ENCODE assay signal across 8 mouse cellular contexts in genomic region chr10:88426158-88426816, GRCm38 (mm10). TPM values are rescaled to one million over a fixed set of nuclear protein-coding genes. Genes with fewer than 3 reads are reported as not detected.
DNase-seq lines count a peak whose midpoint lies in the region; ATAC-seq lines count a peak whose summit lies in the region.

No protein-coding gene starts in this region.

- no peaks in the 10 kb centered on the region for H3K4me1 ChIP-seq in embryonic facial prominence, embryonic 10.5 days
- H3K4me1 ChIP-seq in hindbrain, embryonic 14.5 days (replicated peaks; ENCODE audit: control insufficient read depth, insufficient read depth, low read length), result no peaks in the 10 kb centered on the region
- H3K4me1 ChIP-seq in midbrain, embryonic 13.5 days (replicated peaks), result no peaks in the 10 kb centered on the region
- no peaks in the 10 kb centered on the region for H3K4me1 ChIP-seq in stomach, embryonic 16.5 days (ENCODE audit: control insufficient read depth, insufficient read depth, low read length)

- no peak overlapping the region for H3K4me3 ChIP-seq in embryonic facial prominence, embryonic 10.5 days
- no peak overlapping the region for H3K4me3 ChIP-seq in hindbrain, embryonic 14.5 days (replicated peaks; ENCODE audit: low read length)
- H3K4me3 ChIP-seq in midbrain, embryonic 13.5 days (replicated peaks), result no peak overlapping the region
- H3K4me3 ChIP-seq in stomach, embryonic 16.5 days (replicated peaks; ENCODE audit: low read length), result no peak overlapping the region

- ATAC-seq in hindbrain, embryonic 14.5 days (ENCODE audit: low FRiP score), result peak; percentile 86; the same call in 1 of the 2 replicates
- peak; percentile 77 for ATAC-seq in midbrain, embryonic 13.5 days
- peak; percentile 29; the same call in 1 of the 2 replicates for ATAC-seq in stomach, embryonic 16.5 days (ENCODE audit: insufficient read depth, low FRiP score)

- peak; percentile 65 for DNase-seq in right cerebral cortex, adult 18-20 months
- no peak for DNase-seq in right cerebral cortex, postnatal 36 days (ENCODE audit: low spot score in 2 of 2)
- peak; percentile 79 for DNase-seq in adrenal gland, postnatal 14 days
- peak; percentile 36 for DNase-seq in embryonic facial prominence, embryonic 10.5 days (ENCODE audit: low spot score)
- DNase-seq in hindbrain, embryonic 14.5 days (ENCODE audit: low spot score), result peak; percentile 89
- DNase-seq in left cerebral cortex, adult 18-20 months (ENCODE audit: low spot score in 2 of 2), result peak; percentile 60 to 70

- no peak overlapping the region for H3K4me2 ChIP-seq in hindbrain, embryonic 14.5 days (replicated peaks)
- H3K4me2 ChIP-seq in midbrain, embryonic 13.5 days (replicated peaks), result no peak overlapping the region
- no peak overlapping the region for H3K4me2 ChIP-seq in stomach, embryonic 16.5 days (ENCODE audit: low read depth, low read length)

- H3K27me3 ChIP-seq in embryonic facial prominence, embryonic 10.5 days (replicated peaks; ENCODE audit: low read depth, poor library complexity, severe bottlenecking), result no peaks in the 10 kb centered on the region
- H3K27me3 ChIP-seq in hindbrain, embryonic 14.5 days (ENCODE audit: control insufficient read depth, insufficient read depth, low read length), result no peaks in the 10 kb centered on the region
- H3K27me3 ChIP-seq in midbrain, embryonic 13.5 days, result no peaks in the 10 kb centered on the region
- no peaks in the 10 kb centered on the region for H3K27me3 ChIP-seq in stomach, embryonic 16.5 days (ENCODE audit: control insufficient read depth, insufficient read depth, low read length)

- 88% methylated on average over 2 of the region's 2 CpGs for WGBS in embryonic facial prominence, embryonic 10.5 days
- 92% methylated on average over 2 of the region's 2 CpGs for WGBS in hindbrain, embryonic 14.5 days
- 96% methylated on average over 2 of the region's 2 CpGs for WGBS in midbrain, embryonic 13.5 days
- 90% methylated on average over 2 of the region's 2 CpGs for WGBS in stomach, embryonic 16.5 days

- peaks cover 22% of the 10 kb centered on the region for H3K36me3 ChIP-seq in embryonic facial prominence, embryonic 10.5 days (replicated peaks)
- peaks cover 31% of the 10 kb centered on the region for H3K36me3 ChIP-seq in hindbrain, embryonic 14.5 days (replicated peaks; ENCODE audit: control insufficient read depth, insufficient read depth)
- H3K36me3 ChIP-seq in midbrain, embryonic 13.5 days, result peaks cover 44% of the 10 kb centered on the region
- peaks cover 5% of the 10 kb centered on the region; the same call in 1 of the 2 replicates for H3K36me3 ChIP-seq in stomach, embryonic 16.5 days (ENCODE audit: control insufficient read depth, insufficient read depth, low read length)

- no peak overlapping the region for H3K9ac ChIP-seq in hindbrain, embryonic 14.5 days
- H3K9ac ChIP-seq in midbrain, embryonic 13.5 days (replicated peaks), result no peak overlapping the region
- H3K9ac ChIP-seq in stomach, embryonic 16.5 days (ENCODE audit: low read length), result no peak overlapping the region

- H3K27ac ChIP-seq in embryonic facial prominence, embryonic 10.5 days (replicated peaks), result no peak overlapping the region
- no peak overlapping the region for H3K27ac ChIP-seq in hindbrain, embryonic 14.5 days
- no peak overlapping the region for H3K27ac ChIP-seq in midbrain, embryonic 13.5 days
- H3K27ac ChIP-seq in stomach, embryonic 16.5 days (ENCODE audit: low read length), result no peak overlapping the region

- no peaks in the 10 kb centered on the region for H3K9me3 ChIP-seq in embryonic facial prominence, embryonic 10.5 days
- H3K9me3 ChIP-seq in hindbrain, embryonic 14.5 days (ENCODE audit: control insufficient read depth, low read length), result no peaks in the 10 kb centered on the region
- no peaks in the 10 kb centered on the region for H3K9me3 ChIP-seq in midbrain, embryonic 13.5 days
- no peaks in the 10 kb centered on the region for H3K9me3 ChIP-seq in stomach, embryonic 16.5 days (replicated peaks; ENCODE audit: control insufficient read depth, low read length)

RNA-seq across cellular contexts. Expression of gene Sycp3, which starts 33.1 kb away (rescaled TPM):
- total RNA-seq in adrenal gland, postnatal 14 days (2021), result 0.85 and 1.8 TPM in 2 replicates
- 0.26 TPM in 1 of 2 replicates, not detected in the other for polyA plus RNA-seq in embryonic facial prominence, embryonic 10.5 days (2016; fragmentation: Nextera tagmentation; extraction: Ambion mirVana)
- polyA plus RNA-seq in hindbrain, embryonic 14.5 days (2014; fragmentation: Nextera tagmentation; extraction: Ambion mirVana), result 0.20 and 0.26 TPM in 2 replicates
- total RNA-seq in left cerebral cortex, adult 18-20 months (2021), result under 1 TPM; 0.58 to 0.70 TPM
- polyA plus RNA-seq in midbrain, embryonic 13.5 days (2015; fragmentation: Nextera tagmentation; extraction: Ambion mirVana), result 0.31 TPM in 1 of 2 replicates, not detected in the other
- not detected in 2 replicates for polyA plus RNA-seq in stomach, embryonic 16.5 days (2015; fragmentation: Nextera tagmentation; extraction: Ambion mirVana)

RNA-seq across cellular contexts. Expression of gene Gnptab, which starts 47.4 kb away (rescaled TPM):
- 25.0 and 26.1 TPM in 2 replicates for total RNA-seq in adrenal gland, postnatal 14 days (2021)
- polyA plus RNA-seq in embryonic facial prominence, embryonic 10.5 days (2016; fragmentation: Nextera tagmentation; extraction: Ambion mirVana), result 8.4 and 9.0 TPM in 2 replicates
- polyA plus RNA-seq in hindbrain, embryonic 14.5 days (2014; fragmentation: Nextera tagmentation; extraction: Ambion mirVana), result 23.8 TPM in 2 replicates
- total RNA-seq in left cerebral cortex, adult 18-20 months (2021), result 10 to 100 TPM; 67.8 to 71.8 TPM
- 12.9 and 13.4 TPM in 2 replicates for polyA plus RNA-seq in midbrain, embryonic 13.5 days (2015; fragmentation: Nextera tagmentation; extraction: Ambion mirVana)
- 9.0 and 11.2 TPM in 2 replicates for polyA plus RNA-seq in stomach, embryonic 16.5 days (2015; fragmentation: Nextera tagmentation; extraction: Ambion mirVana)

RNA-seq across cellular contexts. Expression of gene Dram1, which starts 47.4 kb away (rescaled TPM):
- total RNA-seq in adrenal gland, postnatal 14 days (2021), result 6.0 and 7.8 TPM in 2 replicates
- polyA plus RNA-seq in embryonic facial prominence, embryonic 10.5 days (2016; fragmentation: Nextera tagmentation; extraction: Ambion mirVana), result 0.29 and 0.39 TPM in 2 replicates
- 0.44 and 0.82 TPM in 2 replicates for polyA plus RNA-seq in hindbrain, embryonic 14.5 days (2014; fragmentation: Nextera tagmentation; extraction: Ambion mirVana)
- total RNA-seq in left cerebral cortex, adult 18-20 months (2021), result 1 to 10 TPM; 1.6 TPM
- 0.31 and 0.36 TPM in 2 replicates for polyA plus RNA-seq in midbrain, embryonic 13.5 days (2015; fragmentation: Nextera tagmentation; extraction: Ambion mirVana)
- 5.9 and 6.6 TPM in 2 replicates for polyA plus RNA-seq in stomach, embryonic 16.5 days (2015; fragmentation: Nextera tagmentation; extraction: Ambion mirVana)

Comparison
In these comparisons a context has a peak if more than half of its experiments do, and no peak if none do; other contexts are left out.
1. DNase-seq: peak in right cerebral cortex, adult 18-20 months (single experiment), adrenal gland, postnatal 14 days (single experiment), embryonic facial prominence, embryonic 10.5 days (single experiment), hindbrain, embryonic 14.5 days (single experiment) and left cerebral cortex, adult 18-20 months (2 of 2); none in right cerebral cortex, postnatal 36 days (0 of 2).
2. ATAC-seq: peak in every context shown above with its lines; median percentile 86 in hindbrain, embryonic 14.5 days; 77 in midbrain, embryonic 13.5 days; 29 in stomach, embryonic 16.5 days.